Mouse (Mus musculus): ENCODE data around the gene Zfp541.
A peak's percentile ranks its signal among the peaks of the same experiment; 100 is the strongest.

The Zfp541 gene

GRCm38 (mm10) chr7:16120262-16120600 lies 58.6 kb downstream of the Zfp541 start:
- DNase-seq (ENCODE audit: low read depth in 2 of 2, low spot score in 2 of 2), result no peak

- no peak for DNase-seq (ENCODE audit: low read depth in 2 of 2, low spot score in 2 of 2)
Measured at GRCm38 (mm10) chr7:16125829-16126228, 64.2 kb downstream of the Zfp541 start.

GRCm38 (mm10) chr7:16128344-16128743 lies 66.7 kb downstream of the Zfp541 start:
- no peak for DNase-seq (ENCODE audit: low read depth in 2 of 2, low spot score in 2 of 2)

- DNase-seq (ENCODE audit: low read depth in 2 of 2, low spot score in 2 of 2), result no peak
Measured at GRCm38 (mm10) chr7:16128899-16129298, 67.3 kb downstream of the Zfp541 start.

GRCm38 (mm10) chr7:16129421-16129845 lies 67.8 kb downstream of the Zfp541 start, which contains the start of gene Slc8a2:
Gene Slc8a2 (plus strand): TSS chr7:16129826.
- DNase-seq (ENCODE audit: low read depth in 2 of 2, low spot score in 2 of 2), result peak; percentile 21 to 51

- DNase-seq (ENCODE audit: low read depth in 2 of 2, low spot score in 2 of 2), result no peak
Measured at GRCm38 (mm10) chr7:16129846-16130691, 68.5 kb downstream of the Zfp541 start.

GRCm38 (mm10) chr7:16130956-16131634 lies 69.5 kb downstream of the Zfp541 start:
- DNase-seq (ENCODE audit: low read depth in 2 of 2, low spot score in 2 of 2), result no peak

- DNase-seq (ENCODE audit: low read depth in 2 of 2, low spot score in 2 of 2), result no peak
Measured at GRCm38 (mm10) chr7:16132161-16132581, 70.6 kb downstream of the Zfp541 start.

GRCm38 (mm10) chr7:16132926-16133325 lies 71.3 kb downstream of the Zfp541 start:
- no peak for DNase-seq (ENCODE audit: low read depth in 2 of 2, low spot score in 2 of 2)

- DNase-seq (ENCODE audit: low read depth in 2 of 2, low spot score in 2 of 2), result no peak
Measured at GRCm38 (mm10) chr7:16133691-16134090, 72.1 kb downstream of the Zfp541 start.

- no peak for DNase-seq (ENCODE audit: low read depth in 2 of 2, low spot score in 2 of 2)
Measured at GRCm38 (mm10) chr7:16134951-16135392, 73.4 kb downstream of the Zfp541 start.
